Mouse (Mus musculus): ENCODE data around the gene Mydgf.

DNA sequence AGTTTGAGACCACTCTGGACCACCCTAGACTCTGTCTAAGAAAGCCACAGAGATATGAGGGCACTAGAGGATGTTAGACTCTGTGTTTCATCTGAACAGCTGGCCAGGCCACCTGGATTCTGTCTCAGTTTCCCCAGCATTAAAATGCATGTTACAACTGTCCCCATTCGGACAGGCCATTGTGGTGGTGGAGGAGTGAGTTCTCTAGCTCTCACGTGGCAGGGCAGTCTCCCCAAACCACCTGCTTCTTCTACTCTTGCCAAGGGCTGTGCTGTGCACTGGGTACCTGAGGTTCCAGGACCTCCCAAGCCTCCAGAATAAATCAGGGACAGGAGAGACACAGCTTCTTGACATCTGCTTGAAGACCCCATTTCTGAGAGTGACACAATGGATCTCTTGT, 33.8 kb downstream of the Mydgf start:
- TF ChIP-seq CTCF (IDR thresholded peaks at IDR 0.05; ENCODE audit: low read depth): no peak
- TF ChIP-seq EP300 (IDR thresholded peaks at IDR 0.05; ENCODE audit: low read depth): no peak

Data from liver, embryonic 14.5 days (tissue).